Mouse (Mus musculus) E14TG2a.4 (cell line): ENCODE results near the gene Ccer2.

Experiments used
- CTCF ChIP-seq: conservative IDR thresholded peaks from 2 replicates; pipeline ENCODE4 v1.5.1; 2014; ENCODE audit warnings: low read length
- NANOG ChIP-seq: IDR thresholded peaks from 2 replicates; pipeline ENCODE4 v1.6.1; 2014; ENCODE audit warnings: borderline replicate concordance, low read length, mixed read lengths

DNA sequence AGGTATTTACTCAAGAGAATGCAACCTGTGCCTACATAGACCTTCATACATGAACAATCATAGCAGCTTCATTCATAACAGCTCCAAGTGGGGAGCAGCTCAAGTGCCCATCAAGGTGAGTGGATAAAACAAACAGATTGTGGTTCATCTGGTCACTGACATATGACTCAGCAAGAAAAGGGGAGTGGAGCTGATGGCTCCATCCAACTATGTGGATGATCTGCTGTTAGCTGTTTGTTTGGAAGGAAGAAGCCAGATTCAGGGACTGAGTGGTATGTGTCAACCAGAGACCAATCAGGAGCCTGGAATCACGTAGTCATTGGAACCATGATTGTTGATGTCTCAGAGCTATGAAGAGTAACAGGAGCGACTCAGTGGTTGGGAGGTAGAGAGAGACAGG is 31.4 kb upstream of the Ccer2 start:
- TF ChIP-seq CTCF (no peak), NANOG (no peak)
